Mouse (Mus musculus) liver, adult 10 weeks (tissue): Measurements from ENCODE around the gene Dusp21. TPM values are rescaled to one million over a fixed set of nuclear protein-coding genes. Genes with fewer than 3 reads are reported as not detected.

ENCODE experiments used
- polyA plus RNA-seq: library from polyadenylated mRNA; stranded (reverse); fragments of 350-450 nt; fragmentation: Illumina TruSeq; extraction: RNeasy Lipid Tissue Mini Kit (QIAGEN cat#74804); gene quantifications from one replicate; pipeline ENCODE4 v1.2.3, GENCODE M21; 2014; ENCODE audit warnings: low read depth, low replicate concordance

Dusp21 gene
- polyA plus RNA-seq = not detected

DNA sequence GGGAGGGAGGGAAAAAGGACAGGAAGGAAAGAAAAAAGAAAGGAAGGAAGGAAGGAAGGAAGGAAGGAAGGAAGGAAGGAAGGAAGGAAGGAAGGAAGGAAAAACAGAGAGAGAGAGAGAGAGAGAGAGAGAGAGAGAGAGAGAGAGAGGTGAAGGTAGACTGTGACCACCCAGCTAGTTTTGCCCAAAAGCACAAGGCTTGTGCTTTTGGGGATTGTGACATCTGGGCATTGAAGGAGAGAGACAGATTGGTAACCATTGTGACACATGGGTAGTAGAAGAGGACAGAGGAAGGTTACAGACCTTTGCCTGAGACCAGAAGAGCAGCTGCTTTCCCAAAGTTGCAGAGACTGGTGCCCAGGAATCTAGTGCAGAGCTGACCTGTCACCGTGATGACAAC, at the start of gene Dusp21:
Gene Dusp21, plus strand, starts transcription at position 301 of the 400 bp plus-strand sequence.

DNA sequence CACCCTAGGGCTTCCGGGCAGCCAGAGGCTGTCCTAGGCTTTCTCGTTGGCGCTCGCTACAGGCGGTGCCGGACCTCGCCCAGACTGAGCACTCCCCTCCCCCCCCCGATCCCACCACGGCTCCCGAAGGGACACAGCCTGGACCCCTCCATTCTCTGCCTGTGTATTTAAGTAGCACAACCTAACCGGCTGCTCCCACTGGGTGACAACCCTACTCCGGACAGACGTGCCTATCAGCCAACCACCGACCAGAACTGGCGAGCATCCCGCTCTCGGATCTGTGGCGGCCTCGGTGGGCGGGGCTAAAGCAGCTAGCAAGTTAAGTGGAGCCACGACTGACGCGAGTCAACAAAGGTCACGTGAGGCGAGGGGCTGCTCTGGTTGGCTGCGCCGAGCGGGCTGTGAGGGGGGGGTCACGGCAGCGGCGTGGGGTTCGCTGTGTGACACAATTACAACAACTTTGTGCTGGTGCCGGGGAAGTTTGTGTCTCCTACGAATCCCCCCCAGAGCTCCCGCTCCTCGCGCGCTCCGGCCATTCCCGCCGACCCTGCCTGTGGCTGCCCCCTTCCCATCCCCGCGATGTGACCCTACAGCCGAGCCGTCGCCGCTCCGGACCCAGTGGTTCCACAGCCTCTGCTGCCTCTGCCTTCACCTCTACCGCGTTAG, 16.7 kb downstream of the Dusp21 start, which contains the start of gene Kdm6a:
Gene Kdm6a, plus strand, starts transcription at position 384 of the 666 bp plus-strand sequence.

Other genes starting within 250 kb of the Dusp21 start
- 29.7 TPM for gene Kdm6a, start 16.7 kb downstream of the Dusp21 start, polyA plus RNA-seq